23 mouse cellular contexts compared by ENCODE assay signal in the genomic region with DNA sequence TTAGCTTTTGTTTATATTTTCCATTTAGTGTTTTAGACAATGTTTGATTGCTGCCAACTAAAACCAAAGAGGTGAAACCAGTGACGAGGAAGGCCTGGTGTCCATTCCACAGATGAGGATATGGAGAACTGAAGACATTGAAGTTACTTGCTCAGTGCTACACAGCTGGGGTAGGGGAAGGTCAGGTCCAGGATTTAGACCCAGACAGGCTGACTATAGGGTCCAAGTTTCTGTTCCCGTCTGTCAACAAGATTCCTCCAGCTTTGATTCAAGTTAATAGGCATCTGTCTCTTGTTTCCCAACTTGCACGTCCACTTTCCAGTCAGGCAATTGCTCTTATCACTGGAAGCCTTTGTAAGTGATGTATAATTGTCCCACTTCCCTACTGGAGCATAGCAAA.
"Had no signal": no experiment of that assay in that cellular context is flagged by ENCODE, and none has a peak within 500 bp of the region (broad histone marks: within the 10 kb centered on the region; RNA-seq: fewer than 3 reads in every experiment).

No protein-coding gene starts in this region.

- H3K9me3 ChIP-seq: heart, embryonic 10.5 days; heart, embryonic 12.5 days; hindbrain, embryonic 13.5 days; hindbrain, embryonic 15.5 days; kidney, embryonic 15.5 days; limb, embryonic 13.5 days; limb, embryonic 15.5 days had no signal

- DNase-seq: forebrain, postnatal 0 days; gastrocnemius, postnatal 14 days; gastrocnemius, postnatal 36 days; heart, adult 18-20 months; heart, postnatal 10 days; kidney, adult 11 months; kidney, adult 2 months; kidney, adult 9 months; kidney, postnatal 14 days; kidney, postnatal 36 days; layer of hippocampus, adult 9-11 months; layer of hippocampus, postnatal 36 days; left cerebral cortex, postnatal 4 days had no signal

- ATAC-seq: forebrain, postnatal 0 days; hindbrain, postnatal 0 days; intestine, embryonic 16.5 days had no signal

- H3K4me2 ChIP-seq: heart, embryonic 12.5 days; hindbrain, embryonic 13.5 days; hindbrain, embryonic 15.5 days; kidney, embryonic 15.5 days; limb, embryonic 15.5 days had no signal

- H3K9ac ChIP-seq: forebrain, postnatal 0 days; heart, embryonic 12.5 days; hindbrain, embryonic 13.5 days; hindbrain, embryonic 15.5 days; kidney, embryonic 15.5 days; limb, embryonic 13.5 days; limb, embryonic 15.5 days had no signal

- H3K27me3 ChIP-seq: limb, embryonic 13.5 days; limb, embryonic 15.5 days had no signal

- H3K36me3 ChIP-seq: heart, embryonic 10.5 days; heart, embryonic 12.5 days; hindbrain, embryonic 13.5 days; hindbrain, embryonic 15.5 days; kidney, embryonic 15.5 days; limb, embryonic 13.5 days; limb, embryonic 15.5 days had no signal

- H3K4me3 ChIP-seq: heart, embryonic 10.5 days; heart, embryonic 12.5 days; hindbrain, embryonic 13.5 days; hindbrain, embryonic 15.5 days; kidney, embryonic 15.5 days; limb, embryonic 13.5 days; limb, embryonic 15.5 days had no signal

- H3K27ac ChIP-seq: heart, embryonic 10.5 days; hindbrain, embryonic 13.5 days; hindbrain, embryonic 15.5 days; hindbrain, postnatal 0 days; kidney, embryonic 15.5 days; kidney, postnatal 0 days; limb, embryonic 13.5 days; limb, embryonic 15.5 days had no signal

- H3K4me1 ChIP-seq: heart, embryonic 12.5 days had no signal
